Mouse (Mus musculus): Measurements from ENCODE around the gene Tcf3.

- TF ChIP-seq EP300 (optimal IDR thresholded peaks at IDR 0.05) = no peak
- no peak for TF ChIP-seq CTCF (IDR thresholded peaks at IDR 0.05; ENCODE audit: low read depth)
These were observed 62.0 kb downstream of the Tcf3 start for GRCm38 (mm10) chr10:80371411-80371966.
